Mouse (Mus musculus): ENCODE results near the gene Sec13. TPM values are rescaled to one million over a fixed set of nuclear protein-coding genes. Genes with fewer than 3 reads are reported as not detected.
A peak's percentile ranks its signal among the peaks of the same experiment; 100 is the strongest.

The Sec13 gene
- polyA plus RNA-seq, 1 experiment from 2014 or later: 239 TPM

GRCm38 (mm10) chr6:113678246-113679012 lies 62.1 kb downstream of the Sec13 start:
- Histone ChIP-seq H3K27me3 (ENCODE audit: control insufficient read depth, insufficient read depth, low read depth, low read length) (no peaks in the 10 kb centered on the region), H3K4me3 (ENCODE audit: low read length) (no peak overlapping the region), H3K27ac (ENCODE audit: low read length) (no peak overlapping the region), H3K4me2 (ENCODE audit: low read depth, low read length) (no peak overlapping the region), H3K36me3 (ENCODE audit: control insufficient read depth, insufficient read depth, low read length) (no peaks in the 10 kb centered on the region), H3K9me3 (ENCODE audit: control insufficient read depth, low read length) (no peaks in the 10 kb centered on the region), H3K9ac (ENCODE audit: low read length) (no peak overlapping the region), H3K4me1 (replicated peaks; ENCODE audit: control insufficient read depth, insufficient read depth, low read length) (no peaks in the 10 kb centered on the region)
- WGBS: 70% methylated on average over 14 of the region's 14 CpGs
- no peak for ATAC-seq (ENCODE audit: low read depth)

Small RNAs within 50 kb of the gene (microRNA-seq; reads per million reads assigned to microRNA genes)
- gene Mir7042: 2.0 reads per million, percentile 3 among the genes with 10 or more reads in this experiment

Other genes with a start within 250 kb of the Sec13 start
- gene Prrt3, start 238.8 kb downstream of the Sec13 start, polyA plus RNA-seq (2015; fragmentation: Nextera tagmentation; extraction: Ambion mirVana): 0.11 and 0.19 TPM in 2 replicates
- gene Emc3, start 209.1 kb downstream of the Sec13 start, polyA plus RNA-seq (2015; fragmentation: Nextera tagmentation; extraction: Ambion mirVana): 108 and 110 TPM in 2 replicates
- 12.9 and 13.0 TPM in 2 replicates for gene Fancd2, start 209.1 kb downstream of the Sec13 start, polyA plus RNA-seq (2015; fragmentation: Nextera tagmentation; extraction: Ambion mirVana)
- gene Fancd2os, start 140.0 kb downstream of the Sec13 start, polyA plus RNA-seq (2015; fragmentation: Nextera tagmentation; extraction: Ambion mirVana): 0.15 and 0.21 TPM in 2 replicates
- gene Brk1, start 136.0 kb downstream of the Sec13 start, polyA plus RNA-seq (2015; fragmentation: Nextera tagmentation; extraction: Ambion mirVana): 218 and 226 TPM in 2 replicates
- 36.1 and 38.7 TPM in 2 replicates for gene Vhl, start 116.8 kb downstream of the Sec13 start, polyA plus RNA-seq (2015; fragmentation: Nextera tagmentation; extraction: Ambion mirVana)
- gene Irak2, start 102.3 kb downstream of the Sec13 start, polyA plus RNA-seq (2015; fragmentation: Nextera tagmentation; extraction: Ambion mirVana): 6.3 and 7.4 TPM in 2 replicates
- gene Tatdn2, start 43.7 kb downstream of the Sec13 start, polyA plus RNA-seq (2015; fragmentation: Nextera tagmentation; extraction: Ambion mirVana): 0.46 and 0.60 TPM in 2 replicates
- gene Ghrl, start 20.9 kb downstream of the Sec13 start, polyA plus RNA-seq (2015; fragmentation: Nextera tagmentation; extraction: Ambion mirVana): not detected in 2 replicates

All from lung, embryonic 16.5 days (tissue).